Mouse (Mus musculus): ENCODE measurements at regions not wholly inside any gene's neighbourhood (a gene's known extent, or its start where the extent isn't known, plus 50 kb on each side); places are given as distances from the start of the nearest gene placed in this dataset.

DNA sequence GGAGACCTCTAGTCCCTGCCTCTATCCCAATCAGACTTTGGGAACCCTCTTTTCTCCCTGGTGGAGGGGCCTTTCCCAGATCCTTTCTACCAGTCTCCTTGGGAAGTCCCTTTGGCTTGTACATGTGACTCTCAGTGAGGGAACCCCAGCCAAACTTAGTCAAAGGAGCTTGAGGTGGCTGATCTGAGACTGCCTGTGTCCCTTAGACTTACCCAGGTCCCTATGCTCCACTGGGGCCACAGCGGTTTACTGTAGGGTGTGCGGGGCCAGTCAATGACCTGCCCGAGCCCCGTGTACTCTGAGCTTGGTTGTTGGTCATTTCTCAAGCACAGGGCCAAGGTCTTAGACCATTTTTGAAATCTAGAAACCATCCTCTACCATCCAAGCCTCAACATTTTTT, 50.8 kb upstream of the Podxl start:
- no peak for DNase-seq (ENCODE audit: extremely low spot score, low spot score)

DNA sequence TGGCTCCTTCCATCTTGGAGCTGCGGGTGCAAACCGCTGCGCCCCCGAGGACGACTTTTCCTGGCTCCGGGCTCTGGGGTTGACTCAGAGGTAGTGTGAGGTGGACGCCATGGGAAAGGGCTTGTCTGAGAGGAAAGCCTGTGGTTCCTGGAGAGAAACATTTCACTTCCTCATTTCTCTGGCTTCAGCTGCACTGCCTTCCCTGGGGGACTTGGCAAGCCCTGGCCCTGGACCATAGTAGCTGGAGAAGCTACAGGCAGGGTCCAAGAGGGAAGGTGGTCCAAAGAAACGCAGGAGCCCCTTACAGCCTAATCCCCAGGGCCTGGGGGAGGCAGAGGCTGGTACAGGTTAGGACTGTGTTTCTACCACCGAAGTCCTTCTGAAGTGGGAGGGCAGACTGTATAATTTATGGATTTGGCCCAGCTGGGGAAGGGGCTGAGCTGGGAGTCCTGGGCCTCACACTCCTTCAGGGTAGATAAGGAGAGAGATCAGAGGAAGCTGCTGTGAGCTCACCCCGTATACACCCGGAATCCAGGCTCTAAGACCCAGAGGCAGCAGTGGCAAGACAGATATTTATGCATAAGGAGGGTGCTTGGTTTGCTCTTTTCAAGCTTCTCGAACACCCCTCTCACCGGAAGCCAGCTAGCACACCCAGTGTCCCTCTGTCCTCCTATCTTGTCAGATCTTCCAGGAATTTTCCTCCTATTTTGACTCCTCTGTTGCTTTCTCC, 50.0 kb upstream of the Podxl start:
- no peak for DNase-seq (ENCODE audit: extremely low spot score, low spot score)

Data from neural tube, embryonic 10.5 days (tissue).